Mouse (Mus musculus) midbrain, embryonic 11.5 days (tissue): ENCODE measurements around the gene Gm1110. TPM values are rescaled to one million over a fixed set of nuclear protein-coding genes. Genes with fewer than 3 reads are reported as not detected.
"Not testable (repeated sequence)": the region's sequence is repeated elsewhere in the genome, so short reads cannot be mapped to it uniquely, and the experiment has no call there.

Source experiments
- ATAC-seq: fragments of 200-750 bp; cut with Nextera tagmentation; 2 replicates; pipeline ENCODE4 v1.8.0; 2017; ENCODE audit warnings: moderate TSS enrichment, moderate library complexity; ENCODE audit not compliant: low FRiP score
- DNase-seq: peaks from one replicate; pipeline ENCODE4 v3.0.0; 2015; ENCODE audit warnings: low spot score; ENCODE audit errors: missing footprints
- H3K27ac ChIP-seq: fragments of 300-500 bp; sonication (generic); 2 replicates; pipeline ENCODE4 v1.5.1; 2014; ENCODE audit warnings: low read depth, low read length
- H3K27me3 ChIP-seq: fragments of 300-500 bp; sonication (generic); 2 replicates; pipeline ENCODE4 v1.6.1; 2014; ENCODE audit warnings: mild to moderate bottlenecking, low read length, moderate library complexity, mixed read lengths; ENCODE audit not compliant: control insufficient read depth, insufficient read depth
- H3K36me3 ChIP-seq: fragments of 300-500 bp; sonication (generic); 2 replicates; pipeline ENCODE4 v1.6.1; 2014; ENCODE audit warnings: mild to moderate bottlenecking, low read length, moderate library complexity, mixed read lengths; ENCODE audit not compliant: control insufficient read depth, insufficient read depth
- H3K4me1 ChIP-seq: fragments of 300-500 bp; sonication (generic); 2 replicates; pipeline ENCODE4 v1.6.1; 2014; ENCODE audit warnings: low read length; ENCODE audit not compliant: control insufficient read depth, insufficient read depth
- H3K4me2 ChIP-seq: fragments of 300-500 bp; sonication (generic); 2 replicates; pipeline ENCODE4 v1.6.1; 2014; ENCODE audit warnings: mild to moderate bottlenecking, moderate library complexity
- H3K4me3 ChIP-seq: fragments of 300-500 bp; sonication (generic); 2 replicates; pipeline ENCODE4 v1.5.1; 2014; ENCODE audit warnings: low read depth, low read length
- H3K9ac ChIP-seq: fragments of 300-500 bp; sonication (generic); 2 replicates; pipeline ENCODE4 v1.6.1; 2014; ENCODE audit warnings: low read length
- H3K9me3 ChIP-seq: fragments of 300-500 bp; sonication (generic); 2 replicates; pipeline ENCODE4 v1.6.1; 2016; ENCODE audit warnings: low read length; ENCODE audit not compliant: control insufficient read depth
- WGBS: fragments of 180-500 bp; shearing (Covaris S2); extraction: QIAGEN DNeasy Blood & Tissue Kit; methylation state at CpG from one replicate; pipeline ENCODE4 v1.1.7; 2014; 5-methylcytosine and 5-hydroxymethylcytosine counted together
- polyA plus RNA-seq: library from polyadenylated mRNA; unstranded; fragments of >200 nt; fragmentation: Nextera tagmentation; extraction: Ambion mirVana; gene quantifications from 2 replicates; pipeline ENCODE4 v1.2.1, GENCODE M21; 2014

Gene Gm1110
- not detected in 2 replicates for polyA plus RNA-seq

GRCm38 (mm10) chr9:26922909-26923526 lies at the start of gene Gm1110:
Gene Gm1110, minus strand, starts transcription at chr9:26923111.
- no peak for DNase-seq
- H3K4me2 ChIP-seq, result no peak within 1 kb of the TSS
- no peaks in the 10 kb centered on the region for H3K36me3 ChIP-seq
- no peaks in the 10 kb centered on the region for H3K4me1 ChIP-seq
- ATAC-seq, result no peak
- WGBS, result 89% methylated on average over 13 of the region's 13 CpGs
- no peak within 1 kb of the TSS for H3K27ac ChIP-seq
- no peak within 1 kb of the TSS for H3K9ac ChIP-seq
- no peaks in the 10 kb centered on the region for H3K9me3 ChIP-seq
- no peak within 1 kb of the TSS for H3K4me3 ChIP-seq
- H3K27me3 ChIP-seq, result no peaks in the 10 kb centered on the region

- no peaks in the 10 kb centered on the region for H3K9me3 ChIP-seq
- ATAC-seq, result no peak
- no peak for DNase-seq
- no peaks in the 10 kb centered on the region for H3K4me1 ChIP-seq
- H3K27me3 ChIP-seq, result no peaks in the 10 kb centered on the region
- H3K4me2 ChIP-seq, result no peak overlapping the region
- H3K36me3 ChIP-seq, result no peaks in the 10 kb centered on the region
- H3K4me3 ChIP-seq, result no peak overlapping the region
- 67% methylated on average over 2 of the region's 2 CpGs for WGBS
- H3K27ac ChIP-seq, result no peak overlapping the region
- no peak overlapping the region for H3K9ac ChIP-seq
Measured at GRCm38 (mm10) chr9:26947790-26948189, 24.9 kb upstream of the Gm1110 start.

- Histone ChIP-seq H3K36me3 (no peaks in the 10 kb centered on the region), H3K9ac (no peak overlapping the region), H3K4me2 (no peak overlapping the region), H3K4me1 (no peaks in the 10 kb centered on the region), H3K27me3 (no peaks in the 10 kb centered on the region), H3K27ac (no peak overlapping the region), H3K4me3 (no peak overlapping the region), H3K9me3 (no peaks in the 10 kb centered on the region)
- WGBS, result 91% methylated on average over 3 of the region's 3 CpGs
- no peak for DNase-seq
- no peak for ATAC-seq
Measured at GRCm38 (mm10) chr9:26924146-26924545, 1.2 kb upstream of the Gm1110 start.

- Histone ChIP-seq H3K9ac (no peak overlapping the region), H3K36me3 (no peaks in the 10 kb centered on the region), H3K9me3 (no peaks in the 10 kb centered on the region), H3K4me2 (no peak overlapping the region), H3K27me3 (no peaks in the 10 kb centered on the region), H3K4me1 (no peaks in the 10 kb centered on the region), H3K27ac (no peak overlapping the region), H3K4me3 (no peak overlapping the region)
- DNase-seq (no peak), ATAC-seq (no peak)
- 88% methylated on average over 2 of the region's 2 CpGs for WGBS
Measured at GRCm38 (mm10) chr9:26919778-26920177, 3.1 kb downstream of the Gm1110 start.

- Histone ChIP-seq H3K36me3 (no peaks in the 10 kb centered on the region), H3K27ac (no peak overlapping the region), H3K9me3 (no peaks in the 10 kb centered on the region), H3K27me3 (no peaks in the 10 kb centered on the region), H3K9ac (no peak overlapping the region), H3K4me2 (no peak overlapping the region), H3K4me3 (no peak overlapping the region), H3K4me1 (no peaks in the 10 kb centered on the region)
- WGBS, result 93% methylated on average over 4 of the region's 4 CpGs
- ATAC-seq (no peak), DNase-seq (no peak)
Measured at GRCm38 (mm10) chr9:26913150-26913549, 9.8 kb downstream of the Gm1110 start.

GRCm38 (mm10) chr9:26911251-26911650 lies 11.7 kb downstream of the Gm1110 start:
- Histone ChIP-seq H3K9ac (no peak overlapping the region), H3K4me2 (no peak overlapping the region), H3K4me3 (no peak overlapping the region), H3K9me3 (no peaks in the 10 kb centered on the region), H3K27me3 (no peaks in the 10 kb centered on the region), H3K4me1 (no peaks in the 10 kb centered on the region), H3K27ac (no peak overlapping the region), H3K36me3 (no peaks in the 10 kb centered on the region)
- WGBS, result 84% methylated on average over 1 of the region's 1 CpGs
- DNase-seq (no peak), ATAC-seq (no peak)

GRCm38 (mm10) chr9:26869856-26870255 lies 53.1 kb downstream of the Gm1110 start:
- not testable (repeated sequence) for DNase-seq, ATAC-seq, H3K4me3 ChIP-seq, H3K27ac ChIP-seq, H3K4me2 ChIP-seq, H3K27me3 ChIP-seq, H3K36me3 ChIP-seq, H3K9ac ChIP-seq, H3K4me1 ChIP-seq, H3K9me3 ChIP-seq
- 77% methylated on average over 7 of the region's 7 CpGs for WGBS

GRCm38 (mm10) chr9:26860751-26861150 lies 62.2 kb downstream of the Gm1110 start, which contains the start of gene Glb1l3:
Gene Glb1l3, minus strand, starts transcription at chr9:26860890.
- Histone ChIP-seq H3K4me1 (no peaks in the 10 kb centered on the region), H3K27me3 (no peaks in the 10 kb centered on the region), H3K36me3 (no peaks in the 10 kb centered on the region), H3K4me3 (no peak within 1 kb of the TSS), H3K4me2 (no peak within 1 kb of the TSS), H3K9ac (no peak within 1 kb of the TSS), H3K27ac (no peak within 1 kb of the TSS), H3K9me3 (no peaks in the 10 kb centered on the region)
- WGBS, result 93% methylated on average over 5 of the region's 5 CpGs
- ATAC-seq (no peak), DNase-seq (no peak)

- H3K9me3 ChIP-seq, result no peaks in the 10 kb centered on the region
- H3K9ac ChIP-seq, result no peak overlapping the region
- H3K27ac ChIP-seq, result no peak overlapping the region
- H3K4me1 ChIP-seq, result no peaks in the 10 kb centered on the region
- DNase-seq (no peak), ATAC-seq (no peak)
- H3K4me3 ChIP-seq, result no peak overlapping the region
- WGBS, result 86% methylated on average over 3 of the region's 3 CpGs
- H3K36me3 ChIP-seq, result no peaks in the 10 kb centered on the region
- no peak overlapping the region for H3K4me2 ChIP-seq
- H3K27me3 ChIP-seq, result no peaks in the 10 kb centered on the region
Measured at GRCm38 (mm10) chr9:26831089-26831488, 91.8 kb downstream of the Gm1110 start.
